Mouse (Mus musculus) spleen, postnatal 4 days (tissue): Measurements from ENCODE around the gene Prkd3.
A peak's percentile ranks its signal among the peaks of the same experiment; 100 is the strongest.

Experiments
- DNase-seq, 2 experiments: peaks; one replicate each; pipeline ENCODE4 v3.0.0; 2022; ENCODE audit warnings: low spot score in 2 of 2

Prkd3 gene

DNA sequence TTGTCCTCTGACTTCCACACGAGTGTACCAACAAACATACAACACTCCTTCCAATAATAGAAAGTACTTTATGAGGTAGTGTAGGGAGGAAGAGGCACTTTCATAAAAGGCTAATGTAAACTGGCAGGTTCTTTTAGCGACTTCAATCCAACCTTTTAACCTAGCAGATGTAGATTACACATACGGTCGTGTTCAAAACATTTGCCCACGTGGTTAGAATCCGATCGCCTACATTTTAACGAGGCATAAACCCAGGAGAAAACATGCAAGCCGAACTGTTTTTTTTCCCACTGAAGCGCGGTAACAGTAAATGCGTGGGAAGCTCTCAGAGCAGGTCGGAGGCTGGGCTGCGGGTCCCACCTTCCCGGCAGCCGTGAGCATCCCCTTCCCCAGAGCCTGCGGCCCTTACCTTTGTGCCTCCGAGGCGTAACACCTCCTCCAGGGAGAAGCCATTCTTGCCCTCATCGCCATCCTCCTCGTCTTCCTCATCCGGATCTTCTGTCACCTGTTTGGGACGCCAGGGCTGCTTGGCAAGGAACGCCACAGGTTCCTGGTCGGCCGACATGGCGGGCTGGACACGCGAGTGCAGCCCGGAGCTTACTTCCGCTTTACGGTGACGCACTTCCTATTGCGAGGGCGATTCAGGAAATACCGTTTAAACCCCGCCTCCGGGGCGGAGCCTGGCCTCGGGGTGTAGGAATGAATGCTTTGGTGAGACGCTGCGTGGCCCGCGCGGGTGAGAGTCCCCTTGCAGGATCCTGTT, 84.0 kb downstream of the Prkd3 start, which contains the start of the genes Cebpz and Ndufaf7:
TSS of gene Cebpz (minus strand) at position 601 of the 763 bp plus-strand sequence.
TSS of gene Ndufaf7 (plus strand) at position 671 of the 763 bp plus-strand sequence.
- peak; percentile 95 to 96 for DNase-seq

DNA sequence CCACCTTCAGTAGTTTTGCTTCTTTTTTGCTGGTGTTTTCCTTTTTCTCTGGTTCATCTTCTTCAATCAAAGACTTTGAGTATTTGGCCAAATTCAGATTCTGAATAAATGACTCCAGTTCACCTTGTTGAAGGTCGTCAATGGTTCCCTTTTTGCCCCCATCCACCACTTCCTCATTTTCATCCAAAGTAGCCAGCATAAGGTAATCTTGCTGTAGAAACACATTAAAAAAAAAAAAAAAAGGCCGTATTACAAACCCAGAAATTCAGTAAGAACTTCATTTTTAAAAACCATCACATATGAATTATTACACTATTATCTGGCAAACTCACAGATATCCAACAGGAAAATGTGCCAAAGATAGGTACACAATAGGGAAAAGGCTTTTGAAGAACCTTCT, 84.8 kb downstream of the Prkd3 start:
- DNase-seq, result no peak

DNA sequence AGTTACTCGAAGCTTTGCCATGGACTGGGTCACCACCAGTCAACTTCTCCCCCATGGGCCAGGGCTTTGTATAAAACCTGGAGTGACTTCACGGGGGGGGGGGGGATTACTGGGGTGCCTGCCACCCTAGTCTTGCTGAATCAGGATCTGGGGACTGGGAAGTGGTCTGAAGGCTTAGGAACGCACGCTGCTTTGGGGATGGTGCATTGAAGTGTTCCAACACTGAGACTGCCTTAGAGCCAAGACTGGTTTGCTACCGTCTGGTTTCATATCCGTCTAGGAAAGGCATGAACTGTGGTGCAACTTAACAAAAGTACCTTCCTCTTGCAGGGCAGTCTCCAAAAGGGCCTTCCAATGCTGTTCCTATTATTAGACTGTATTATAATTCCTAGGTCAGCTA, 102.9 kb downstream of the Prkd3 start:
- DNase-seq, result no peak

DNA sequence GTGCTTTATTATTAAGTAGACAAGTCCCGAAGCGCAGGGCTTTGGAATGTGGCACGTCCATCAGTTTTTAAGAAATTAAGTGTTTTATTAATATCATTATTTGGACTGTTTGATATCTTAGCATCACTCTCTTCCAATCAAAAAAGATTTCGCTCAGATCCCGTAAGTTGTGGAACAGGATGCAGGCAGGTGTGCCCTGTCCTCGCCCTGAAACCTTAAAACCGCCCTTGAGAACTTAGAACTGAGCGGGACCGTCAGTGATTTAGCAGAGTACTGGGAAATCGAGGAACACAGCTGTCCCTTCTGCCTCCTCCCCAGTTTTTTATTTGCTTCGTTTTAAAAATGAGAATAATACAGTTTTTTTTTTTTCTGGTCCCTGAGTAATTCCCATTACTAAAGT, 103.7 kb downstream of the Prkd3 start:
- no peak for DNase-seq

GRCm38 (mm10) chr17:78916369-78916813, 104.2 kb downstream of the Prkd3 start, which contains the start of gene Cebpzos:
Gene Cebpzos (plus strand): TSS chr17:78916500.
- peak; percentile 90 to 95 for DNase-seq

- DNase-seq, result no peak
Measured at GRCm38 (mm10) chr17:78915772-78916171, 104.8 kb downstream of the Prkd3 start.

DNA sequence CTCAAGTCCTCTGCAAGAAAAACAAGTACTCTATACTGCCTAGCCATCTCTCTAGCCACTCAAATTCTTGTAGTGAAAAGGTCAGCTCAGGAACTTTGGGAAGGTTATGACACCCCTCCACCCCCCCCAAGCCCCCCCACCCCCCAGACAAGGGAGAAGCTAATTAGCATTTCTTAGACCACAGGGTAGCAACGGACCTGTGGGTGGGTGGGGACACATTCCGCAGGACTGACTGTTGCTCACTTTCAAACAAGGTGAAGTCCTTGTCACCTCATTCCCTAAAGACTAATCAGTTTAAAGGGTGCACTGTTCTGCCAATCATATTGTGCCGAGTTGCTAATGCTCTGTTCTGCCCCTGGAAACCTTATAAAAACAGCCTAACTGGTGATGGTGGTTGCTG, 106.7 kb downstream of the Prkd3 start:
- DNase-seq, result no peak

DNA sequence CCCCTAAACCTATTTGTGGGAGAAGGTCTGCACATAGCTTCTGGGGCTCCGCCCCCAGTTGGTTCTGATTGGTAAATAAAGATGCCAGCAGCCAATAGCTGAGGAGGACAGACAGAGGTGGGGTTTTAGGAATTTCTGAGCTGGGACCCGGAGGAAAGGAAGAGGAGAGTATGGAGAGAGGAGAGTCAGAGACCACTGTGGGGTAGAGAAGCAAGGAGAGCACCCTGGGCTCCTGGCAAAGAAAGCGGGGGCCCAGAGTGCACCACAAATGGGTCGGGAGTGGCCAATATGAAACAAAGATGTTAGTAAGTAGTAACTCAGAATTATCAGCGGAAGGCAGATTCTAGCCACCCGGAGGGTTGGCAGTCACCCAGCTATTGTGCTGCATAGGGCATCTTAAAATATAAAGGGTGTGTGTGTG, 107.7 kb downstream of the Prkd3 start:
- peak in 1 of 2 experiments; percentile 36 for DNase-seq

- DNase-seq, result no peak
Measured at GRCm38 (mm10) chr17:78909374-78909773, 111.2 kb downstream of the Prkd3 start.

GRCm38 (mm10) chr17:78906892-78907291, 113.7 kb downstream of the Prkd3 start, which contains the start of gene Sult6b1:
Gene Sult6b1 (minus strand): TSS chr17:78906992.
- no peak for DNase-seq

DNA sequence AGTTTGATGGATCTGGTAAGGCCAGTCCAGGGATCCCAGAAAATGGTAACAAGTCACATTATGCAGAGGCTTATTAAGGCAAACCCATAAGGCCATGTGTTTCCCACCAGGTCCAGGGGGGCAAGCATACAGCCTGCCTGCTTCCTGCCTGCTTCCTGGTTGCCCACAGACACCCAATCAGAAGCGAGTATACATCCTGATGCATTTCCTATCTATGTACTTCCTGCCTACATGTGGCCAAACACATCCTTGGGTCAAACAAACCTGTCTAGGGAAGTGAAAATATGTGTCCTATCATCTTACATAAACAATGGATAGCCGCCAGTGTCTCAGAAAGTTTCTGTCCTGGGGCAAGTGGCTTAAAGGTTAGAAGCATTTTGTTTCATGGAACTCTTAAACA, 117.5 kb downstream of the Prkd3 start:
- DNase-seq, result no peak
